Mouse (Mus musculus): ENCODE measurements around the gene Ttc17. TPM values are rescaled to one million over a fixed set of nuclear protein-coding genes. Genes with fewer than 3 reads are reported as not detected.

Gene Ttc17
- polyA plus RNA-seq, 1 experiment, result 38.7 TPM

DNA sequence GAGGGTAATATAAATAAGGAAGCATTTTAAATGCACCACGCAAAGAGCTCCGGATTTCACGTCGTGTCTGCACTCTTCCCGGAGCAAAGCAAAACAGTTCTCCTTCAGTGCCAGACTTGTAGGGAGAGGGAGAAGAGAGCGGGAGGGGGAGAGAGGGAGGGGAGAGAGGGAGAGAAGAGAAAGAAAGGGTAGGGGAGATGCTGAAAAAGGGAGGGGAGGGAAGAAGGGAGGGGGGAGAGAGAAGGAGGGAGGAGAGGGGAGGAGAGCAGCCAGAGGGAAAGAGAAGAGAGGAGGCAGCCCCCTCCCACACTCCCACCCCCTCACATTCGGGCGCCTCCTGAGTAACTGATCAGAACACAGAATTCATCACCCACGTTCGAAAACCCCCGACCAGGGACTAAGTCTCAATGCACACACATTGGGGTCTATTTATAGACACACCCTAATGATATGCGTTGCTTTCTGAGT, 141.8 kb downstream of the Ttc17 start:
- peaks cover 29% of the 10 kb centered on the region for H3K4me1 ChIP-seq (ENCODE audit: control insufficient read depth, insufficient read depth, low read length)
- H3K4me3 ChIP-seq (ENCODE audit: insufficient read depth, low read length), result peak overlapping the region; percentile 50
- TF ChIP-seq CTCF (IDR thresholded peaks at IDR 0.05; ENCODE audit: low read depth, low read length) (no peak), POLR2A (IDR thresholded peaks at IDR 0.05; ENCODE audit: borderline replicate concordance, low read depth, low read length) (no peak)
- H3K27ac ChIP-seq (ENCODE audit: insufficient read depth, low read depth, low read length), result peak overlapping the region; percentile 60

DNA sequence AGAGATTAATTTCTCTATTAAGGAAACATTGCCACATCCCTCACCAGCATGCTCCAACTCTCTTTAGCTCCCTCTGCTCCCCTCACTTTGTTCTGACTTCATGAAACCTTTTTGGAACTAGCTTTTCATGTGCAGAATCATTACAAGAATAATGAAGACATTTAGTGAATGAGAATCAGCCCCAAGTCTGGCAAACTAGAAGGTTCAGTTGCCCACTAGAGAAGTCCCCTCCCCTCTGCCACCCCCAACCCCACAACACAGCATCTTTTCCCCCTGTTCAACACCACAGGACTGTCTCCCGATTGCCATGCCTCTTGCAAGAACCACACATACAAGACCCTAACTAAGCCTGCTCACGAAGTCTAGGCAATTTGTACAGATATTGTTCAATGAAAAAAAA, 142.5 kb downstream of the Ttc17 start:
- Histone ChIP-seq H3K4me3 (ENCODE audit: insufficient read depth, low read length) (peak overlapping the region; percentile 50), H3K27ac (ENCODE audit: insufficient read depth, low read depth, low read length) (no peak overlapping the region), H3K4me1 (ENCODE audit: control insufficient read depth, insufficient read depth, low read length) (peaks cover 29% of the 10 kb centered on the region)
- TF ChIP-seq CTCF (IDR thresholded peaks at IDR 0.05; ENCODE audit: low read depth, low read length) (no peak), POLR2A (IDR thresholded peaks at IDR 0.05; ENCODE audit: borderline replicate concordance, low read depth, low read length) (no peak)

GRCm38 (mm10) chr2:94263530-94263937, 143.0 kb downstream of the Ttc17 start:
- H3K27ac ChIP-seq (ENCODE audit: insufficient read depth, low read depth, low read length), result no peak overlapping the region
- H3K4me1 ChIP-seq (ENCODE audit: control insufficient read depth, insufficient read depth, low read length), result peaks cover 29% of the 10 kb centered on the region
- TF ChIP-seq POLR2A (IDR thresholded peaks at IDR 0.05; ENCODE audit: borderline replicate concordance, low read depth, low read length) (no peak), CTCF (IDR thresholded peaks at IDR 0.05; ENCODE audit: low read depth, low read length) (no peak)
- peak overlapping the region; percentile 31 for H3K4me3 ChIP-seq (ENCODE audit: insufficient read depth, low read length)

- Histone ChIP-seq H3K4me3 (ENCODE audit: insufficient read depth, low read length) (peak overlapping the region; percentile 19), H3K4me1 (ENCODE audit: control insufficient read depth, insufficient read depth, low read length) (peaks cover 25% of the 10 kb centered on the region), H3K27ac (ENCODE audit: insufficient read depth, low read depth, low read length) (no peak overlapping the region)
- TF ChIP-seq CTCF (IDR thresholded peaks at IDR 0.05; ENCODE audit: low read depth, low read length), result no peak
- no peak for TF ChIP-seq POLR2A (IDR thresholded peaks at IDR 0.05; ENCODE audit: borderline replicate concordance, low read depth, low read length)
Measured at GRCm38 (mm10) chr2:94262917-94263529, 143.5 kb downstream of the Ttc17 start.

DNA sequence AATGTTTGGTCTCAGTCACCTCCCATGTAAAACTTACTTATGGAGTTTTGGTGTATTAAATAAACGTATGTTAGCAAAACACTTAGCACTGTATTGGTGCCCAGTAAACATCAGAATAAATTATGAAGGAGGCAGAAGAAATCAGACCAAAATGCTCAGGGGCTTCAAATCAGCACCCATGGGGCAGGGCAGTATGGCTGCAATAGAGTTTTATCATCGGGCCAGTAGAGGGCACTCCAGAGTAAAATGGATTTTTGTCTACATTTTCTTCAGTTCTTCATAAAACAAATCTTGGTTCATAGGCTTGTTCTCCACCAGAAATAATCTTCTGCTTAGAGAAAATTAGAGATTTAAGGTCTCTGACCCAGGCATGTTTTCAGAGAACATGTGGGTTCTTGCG, 152.4 kb downstream of the Ttc17 start:
- Histone ChIP-seq H3K4me1 (ENCODE audit: control insufficient read depth, insufficient read depth, low read length) (peaks cover 17% of the 10 kb centered on the region), H3K27ac (ENCODE audit: insufficient read depth, low read depth, low read length) (no peak overlapping the region), H3K4me3 (ENCODE audit: insufficient read depth, low read length) (no peak overlapping the region)
- TF ChIP-seq POLR2A (IDR thresholded peaks at IDR 0.05; ENCODE audit: borderline replicate concordance, low read depth, low read length) (no peak), CTCF (IDR thresholded peaks at IDR 0.05; ENCODE audit: low read depth, low read length) (peak; percentile 24; the same call in 1 of the 2 replicates)

Other genes starting within 250 kb of the Ttc17 start
- 79.8 and 84.2 TPM in 2 replicates for gene Hsd17b12, start 248.7 kb downstream of the Ttc17 start, polyA plus RNA-seq (2012; ENCODE audit: insufficient read depth, insufficient read length, missing spikeins)
- gene Api5, start 31.4 kb upstream of the Ttc17 start, polyA plus RNA-seq (2012; ENCODE audit: insufficient read depth, insufficient read length, missing spikeins), result 59.2 and 59.6 TPM in 2 replicates